Mouse (Mus musculus): ENCODE measurements around the gene Nxnl1. TPM values are rescaled to one million over a fixed set of nuclear protein-coding genes. Genes with fewer than 3 reads are reported as not detected.

The Nxnl1 gene
- polyA plus RNA-seq, 1 experiment from 2014 or later: not detected

DNA sequence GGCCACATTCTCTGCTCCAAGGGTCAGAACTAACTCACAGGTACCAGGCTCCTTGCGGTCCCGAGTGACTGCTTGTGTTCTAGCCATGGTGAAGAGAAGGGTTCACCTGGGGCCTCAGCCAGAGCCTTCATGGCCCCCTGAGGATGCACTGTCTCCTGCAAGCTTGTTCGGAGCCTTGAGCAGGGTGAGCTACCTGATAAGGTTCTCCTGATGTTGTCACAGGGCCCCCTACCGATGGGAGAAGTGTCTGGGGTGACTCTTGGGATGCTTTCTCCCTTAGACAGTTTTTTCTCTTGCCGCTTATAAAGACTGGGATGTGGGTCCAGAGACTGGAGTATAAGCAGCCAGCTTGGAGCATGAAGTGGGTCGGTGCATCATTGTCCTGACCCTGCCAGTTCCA, 30.0 kb upstream of the Nxnl1 start:
- no peak for ATAC-seq (ENCODE audit: low FRiP score, low read depth)
- H3K9me3 ChIP-seq: no peaks in the 10 kb centered on the region
- peaks cover 22% of the 10 kb centered on the region for H3K27me3 ChIP-seq (replicated peaks)
- H3K4me2 ChIP-seq (replicated peaks): 0 out of 2 replicates have a peak overlapping the region, but pooled peaks have one; percentile 26
- H3K9ac ChIP-seq: no peak overlapping the region
- H3K4me3 ChIP-seq: no peak overlapping the region
- H3K4me1 ChIP-seq: peaks cover 18% of the 10 kb centered on the region
- peaks cover 13% of the 10 kb centered on the region; the same call in 1 of the 2 replicates for H3K36me3 ChIP-seq
- WGBS: 59% methylated on average over 6 of the region's 6 CpGs
- H3K27ac ChIP-seq: no peak overlapping the region

DNA sequence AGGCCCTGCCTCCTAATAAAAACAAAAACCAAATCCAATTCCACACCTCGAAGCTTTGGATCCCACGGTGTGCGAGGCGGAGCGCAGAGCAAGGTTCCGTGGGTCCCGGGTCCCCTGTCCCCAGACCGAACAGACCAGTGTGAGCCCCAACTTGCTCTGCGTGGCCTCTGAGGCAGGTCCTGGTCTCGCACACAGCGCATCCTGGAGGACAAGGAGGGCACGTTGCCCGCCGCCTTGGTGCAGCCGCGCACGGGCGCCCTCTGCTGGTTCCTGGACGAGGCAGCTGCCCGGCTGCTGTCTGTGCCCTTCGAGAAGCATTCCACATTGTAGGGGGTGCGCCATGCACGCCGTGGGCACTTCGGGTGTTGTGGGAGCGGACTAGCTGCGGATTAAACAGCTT, 29.5 kb upstream of the Nxnl1 start:
- Histone ChIP-seq H3K27me3 (replicated peaks) (peaks cover 19% of the 10 kb centered on the region), H3K36me3 (peaks cover 13% of the 10 kb centered on the region; the same call in 1 of the 2 replicates), H3K9ac (no peak overlapping the region), H3K4me1 (peaks cover 23% of the 10 kb centered on the region), H3K4me3 (no peak overlapping the region), H3K4me2 (replicated peaks) (0 out of 2 replicates have a peak overlapping the region, but pooled peaks have one; percentile 26), H3K9me3 (no peaks in the 10 kb centered on the region), H3K27ac (no peak overlapping the region)
- 11% methylated on average over 27 of the region's 27 CpGs for WGBS
- 0 out of 2 replicates have a peak, but pooled peaks have one; percentile 1 for ATAC-seq (ENCODE audit: low FRiP score, low read depth)

DNA sequence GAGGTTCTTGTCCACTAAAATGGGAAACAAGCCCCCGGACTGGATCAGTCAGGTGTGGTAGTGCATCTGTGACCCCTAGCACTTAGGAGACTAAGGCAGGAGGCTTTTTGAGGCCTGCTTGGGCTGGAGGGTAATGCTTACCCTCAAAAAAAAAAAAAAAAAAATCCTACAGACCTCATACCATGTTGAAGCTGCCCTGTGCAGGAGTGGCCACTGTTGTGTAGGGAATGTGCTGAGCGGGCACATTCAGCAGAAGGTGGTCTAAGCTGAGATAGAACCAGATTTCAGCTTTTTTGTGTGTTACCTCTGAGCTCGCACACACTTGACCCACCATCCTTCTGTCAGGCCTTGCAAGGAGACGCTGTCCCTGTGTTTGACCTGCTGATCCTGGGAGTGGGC, 27.9 kb upstream of the Nxnl1 start:
- Histone ChIP-seq H3K9me3 (no peaks in the 10 kb centered on the region), H3K9ac (no peak overlapping the region), H3K27me3 (replicated peaks) (0 out of 2 replicates have a peak, but pooled peaks cover 4% of the 10 kb centered on the region), H3K36me3 (peaks cover 8% of the 10 kb centered on the region; the same call in 1 of the 2 replicates), H3K4me3 (no peak overlapping the region), H3K4me1 (peaks cover 29% of the 10 kb centered on the region), H3K4me2 (replicated peaks) (no peak overlapping the region), H3K27ac (no peak overlapping the region)
- ATAC-seq (ENCODE audit: low FRiP score, low read depth): no peak
- WGBS: 90% methylated on average over 4 of the region's 4 CpGs

DNA sequence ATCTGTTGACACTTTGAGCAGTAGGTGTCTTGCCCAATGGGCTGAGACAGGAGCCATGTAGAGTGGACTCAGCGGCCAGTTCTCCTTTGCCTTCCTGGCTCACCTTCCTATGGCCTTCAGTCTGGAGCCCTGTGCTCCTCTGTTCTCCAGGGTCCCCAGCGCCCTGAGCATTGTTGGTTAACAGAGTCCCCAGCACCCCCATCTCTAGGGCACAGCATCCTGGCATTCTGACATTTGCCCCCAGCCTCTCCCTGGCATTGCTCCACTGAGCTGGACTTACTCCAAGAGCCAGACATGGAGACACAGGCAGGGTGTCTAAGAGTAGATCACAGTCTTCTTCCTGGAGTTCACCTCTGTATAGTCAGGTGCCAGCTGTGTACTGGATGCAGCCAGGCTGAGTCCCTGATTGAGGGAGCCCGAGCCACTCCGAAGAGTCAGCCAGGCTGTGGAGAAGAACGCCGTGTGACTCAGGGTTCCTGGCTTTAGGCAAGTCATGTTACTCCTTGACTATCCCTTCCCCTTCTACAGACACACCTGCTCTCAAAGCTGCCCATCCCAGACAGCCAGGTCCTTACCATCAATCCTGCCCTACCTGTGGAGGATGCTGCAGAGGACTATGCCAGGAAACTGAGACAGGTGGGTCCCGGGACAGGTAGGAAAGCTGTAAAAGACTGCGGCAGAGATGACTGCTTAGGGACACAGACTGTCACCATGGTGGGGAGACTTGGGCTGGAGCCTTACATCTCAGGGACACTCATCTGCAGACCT, 27.3 kb upstream of the Nxnl1 start:
- Histone ChIP-seq H3K36me3 (peaks cover 4% of the 10 kb centered on the region; the same call in 1 of the 2 replicates), H3K4me3 (no peak overlapping the region), H3K27me3 (replicated peaks) (0 out of 2 replicates have a peak, but pooled peaks cover under 1% of the 10 kb centered on the region), H3K4me2 (replicated peaks) (peak overlapping the region; percentile 96), H3K4me1 (peaks cover 29% of the 10 kb centered on the region), H3K9ac (no peak overlapping the region), H3K27ac (no peak overlapping the region), H3K9me3 (no peaks in the 10 kb centered on the region)
- WGBS: 95% methylated on average over 8 of the region's 8 CpGs
- no peak for ATAC-seq (ENCODE audit: low FRiP score, low read depth)

DNA sequence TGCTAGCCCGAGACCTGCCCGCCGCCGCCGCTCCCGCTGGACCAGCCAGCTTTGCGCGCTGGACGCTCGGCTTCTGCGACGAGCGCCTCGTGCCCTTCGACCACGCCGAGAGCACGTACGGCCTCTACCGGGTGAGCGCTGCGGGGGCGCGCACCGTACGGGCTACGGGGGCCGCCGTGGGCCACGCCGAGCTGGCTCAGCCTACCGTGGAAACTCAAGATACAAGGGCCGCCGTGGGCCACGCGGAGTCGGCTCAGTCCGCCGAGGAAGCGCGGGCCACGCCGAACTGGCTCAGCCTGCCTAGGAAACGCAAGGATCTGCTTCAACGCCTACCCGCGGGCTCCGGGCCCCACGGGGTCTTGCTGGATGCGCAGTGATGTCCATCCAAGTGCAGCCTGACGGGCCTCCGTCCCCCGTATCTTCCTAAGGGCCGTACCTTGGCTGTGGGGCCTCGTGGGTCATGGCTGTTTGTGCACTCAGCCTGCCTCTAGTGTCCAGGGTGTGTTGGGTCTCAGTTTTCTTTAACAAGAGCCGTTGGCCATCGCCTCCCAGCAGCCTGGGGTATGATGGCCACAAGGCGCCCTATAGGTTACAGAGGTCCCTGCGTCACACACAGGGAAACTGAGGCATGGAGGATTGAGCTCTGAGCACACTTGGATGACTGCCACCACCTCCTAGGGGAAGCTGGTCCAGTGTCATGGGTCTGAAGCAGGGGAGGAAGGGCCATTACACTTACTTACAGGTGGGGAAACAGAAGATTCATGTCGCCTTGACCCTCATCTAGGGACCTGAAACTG, 26.2 kb upstream of the Nxnl1 start:
- Histone ChIP-seq H3K4me1 (peaks cover 29% of the 10 kb centered on the region), H3K36me3 (peaks cover 4% of the 10 kb centered on the region; the same call in 1 of the 2 replicates), H3K27ac (peak overlapping the region; percentile 95), H3K27me3 (replicated peaks) (no peaks in the 10 kb centered on the region), H3K9ac (peak overlapping the region; percentile 94), H3K4me2 (replicated peaks) (peak overlapping the region; percentile 96), H3K4me3 (peak overlapping the region; percentile 78), H3K9me3 (no peaks in the 10 kb centered on the region)
- peak; percentile 74 for ATAC-seq (ENCODE audit: low FRiP score, low read depth)
- WGBS: 5% methylated on average over 60 of the region's 60 CpGs

DNA sequence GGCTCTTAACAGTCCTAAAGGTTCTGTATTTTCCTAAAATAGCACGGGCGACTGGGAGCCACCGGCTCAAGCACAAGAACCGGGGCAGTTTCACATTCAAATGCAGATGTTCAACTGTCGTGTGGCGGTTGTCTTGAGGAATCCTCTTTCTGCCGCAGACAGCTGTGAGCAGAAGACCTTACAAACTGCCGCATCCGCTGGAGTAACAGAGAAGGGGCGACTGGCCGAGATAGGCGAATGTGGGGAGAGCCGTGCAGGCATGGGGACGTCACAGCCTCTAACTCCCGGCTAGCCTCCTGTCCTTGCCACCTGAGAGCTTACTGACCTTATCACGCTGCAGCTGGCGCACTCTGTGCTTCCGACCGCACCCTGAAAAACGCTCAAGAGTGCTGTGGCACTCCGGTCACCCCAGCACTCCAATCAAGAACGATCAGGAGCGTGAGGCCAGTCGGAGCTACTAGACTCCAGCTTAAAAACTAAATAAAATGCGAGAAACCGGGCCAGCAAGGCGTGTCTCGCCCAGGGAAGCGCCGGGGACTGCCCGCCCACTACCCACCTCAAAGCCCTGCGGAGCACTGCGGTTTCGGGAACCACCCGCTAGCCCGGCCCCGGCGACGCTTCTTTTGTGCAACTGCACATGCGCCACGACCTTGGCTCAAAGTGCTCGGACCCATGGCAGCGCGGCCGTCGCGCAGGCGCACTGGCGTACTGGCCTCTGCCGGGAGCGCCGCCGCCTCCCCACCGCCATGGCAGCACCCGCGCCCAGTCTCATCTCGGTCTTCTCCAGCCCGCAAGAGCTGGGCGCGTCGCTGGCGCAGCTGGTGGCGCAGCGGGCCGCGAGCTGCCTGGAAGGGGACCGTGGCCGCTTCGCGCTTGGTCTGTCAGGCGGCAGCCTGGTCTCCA, 25.3 kb upstream of the Nxnl1 start, which contains the start of gene Pgls:
TSS of gene Pgls (plus strand) at position 706 of the 903 bp plus-strand sequence.
- peaks cover 29% of the 10 kb centered on the region for H3K4me1 ChIP-seq

DNA sequence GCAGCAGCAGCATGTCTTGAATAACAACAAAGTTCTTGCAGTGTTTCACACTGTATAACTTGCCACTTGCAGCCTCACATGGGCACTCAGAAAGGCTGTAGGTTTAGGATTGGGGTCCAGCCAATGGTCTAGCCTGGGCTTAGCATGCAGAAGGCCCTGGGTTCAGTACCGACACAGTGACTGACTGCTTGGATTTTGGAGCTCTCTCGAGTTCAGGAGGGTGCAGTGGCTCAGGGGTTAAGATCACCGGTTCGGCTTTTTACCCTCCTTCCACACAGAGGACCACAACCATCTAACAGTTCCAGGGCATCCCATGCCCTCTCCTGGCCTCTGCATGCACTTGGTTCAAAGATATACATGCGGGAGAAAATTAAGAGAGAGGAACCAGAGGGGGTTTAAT, 24.6 kb upstream of the Nxnl1 start:
- WGBS: 37% methylated on average over 5 of the region's 5 CpGs
- no peak overlapping the region for H3K27ac ChIP-seq

More for the DNA sequence above, 25.3 kb upstream of the Nxnl1 start, which contains the start of gene Pgls:
- no peaks in the 10 kb centered on the region for H3K27me3 ChIP-seq (replicated peaks)
- H3K27ac ChIP-seq: peak within 1 kb of the TSS; percentile 95
- peak within 1 kb of the TSS; percentile 78 for H3K4me3 ChIP-seq
- WGBS: under 1% methylated on average over 71 of the region's 71 CpGs
- H3K4me2 ChIP-seq (replicated peaks): peak within 1 kb of the TSS; percentile 96
- H3K9ac ChIP-seq: peak within 1 kb of the TSS; percentile 94
- ATAC-seq (ENCODE audit: low FRiP score, low read depth): peak; percentile 89
- H3K9me3 ChIP-seq: no peaks in the 10 kb centered on the region
- peaks cover 13% of the 10 kb centered on the region; the same call in 1 of the 2 replicates for H3K36me3 ChIP-seq

DNA sequence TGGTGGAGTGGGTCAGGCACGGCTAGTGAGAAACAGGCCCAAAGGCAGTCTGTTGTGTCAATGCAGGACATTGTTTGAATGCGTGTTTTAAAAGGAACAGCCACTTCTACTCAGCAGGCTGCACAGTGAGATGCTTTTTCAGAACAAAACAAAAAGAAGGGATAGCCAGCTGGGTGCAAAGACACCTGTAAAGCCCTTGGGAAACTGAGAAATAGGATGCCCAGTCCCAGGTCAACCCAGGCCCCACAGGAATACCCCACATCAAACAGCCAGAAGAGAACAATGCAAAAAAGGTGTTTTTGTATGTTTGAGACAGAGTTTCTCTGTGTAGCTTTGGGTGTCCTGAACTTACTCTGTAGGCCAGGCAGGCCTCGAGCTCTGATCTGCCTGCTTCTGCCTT, 22.4 kb upstream of the Nxnl1 start:
- H3K27me3 ChIP-seq (replicated peaks): no peaks in the 10 kb centered on the region
- ATAC-seq (ENCODE audit: low FRiP score, low read depth): no peak
- no peak overlapping the region for H3K27ac ChIP-seq
- peaks cover 26% of the 10 kb centered on the region for H3K4me1 ChIP-seq
- H3K36me3 ChIP-seq: peaks cover 35% of the 10 kb centered on the region
- no peak overlapping the region for H3K9ac ChIP-seq
- 73% methylated on average over 3 of the region's 3 CpGs for WGBS
- no peaks in the 10 kb centered on the region for H3K9me3 ChIP-seq
- no peak overlapping the region for H3K4me3 ChIP-seq
- no peak overlapping the region for H3K4me2 ChIP-seq (replicated peaks)

More for the DNA sequence above, 24.6 kb upstream of the Nxnl1 start:
- no peak for ATAC-seq (ENCODE audit: low FRiP score, low read depth)
- Histone ChIP-seq H3K4me2 (replicated peaks) (peak overlapping the region; percentile 96), H3K27me3 (replicated peaks) (no peaks in the 10 kb centered on the region), H3K36me3 (peaks cover 17% of the 10 kb centered on the region; the same call in 1 of the 2 replicates), H3K4me1 (peaks cover 29% of the 10 kb centered on the region), H3K9ac (peak overlapping the region; percentile 94), H3K4me3 (peak overlapping the region; percentile 78), H3K9me3 (no peaks in the 10 kb centered on the region)

DNA sequence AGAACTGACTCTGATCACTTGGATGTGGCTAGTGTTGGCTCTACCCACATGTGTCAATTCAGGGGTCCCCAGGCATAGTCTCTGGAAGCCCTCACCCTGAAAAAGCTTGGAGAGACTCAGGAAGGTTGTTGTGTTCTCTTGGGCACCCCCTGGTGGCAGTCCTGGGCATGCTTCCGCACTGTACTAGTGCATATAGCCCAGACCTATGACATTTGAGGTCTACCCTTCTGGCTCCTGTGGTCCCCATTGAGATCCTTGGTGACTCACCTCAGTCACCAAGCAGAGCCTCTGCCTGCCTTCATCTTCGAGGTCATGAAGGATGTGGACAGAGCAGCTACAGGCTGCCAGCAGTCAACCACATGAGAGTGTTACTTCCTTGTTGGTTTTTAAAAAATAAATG, 20.5 kb upstream of the Nxnl1 start:
- Histone ChIP-seq H3K4me2 (replicated peaks) (no peak overlapping the region), H3K4me1 (peaks cover 13% of the 10 kb centered on the region), H3K36me3 (peaks cover 35% of the 10 kb centered on the region), H3K27ac (no peak overlapping the region), H3K9ac (no peak overlapping the region), H3K4me3 (no peak overlapping the region), H3K27me3 (replicated peaks) (no peaks in the 10 kb centered on the region), H3K9me3 (no peaks in the 10 kb centered on the region)
- 89% methylated on average over 2 of the region's 2 CpGs for WGBS
- ATAC-seq (ENCODE audit: low FRiP score, low read depth): peak; percentile 21; the same call in 1 of the 2 replicates

DNA sequence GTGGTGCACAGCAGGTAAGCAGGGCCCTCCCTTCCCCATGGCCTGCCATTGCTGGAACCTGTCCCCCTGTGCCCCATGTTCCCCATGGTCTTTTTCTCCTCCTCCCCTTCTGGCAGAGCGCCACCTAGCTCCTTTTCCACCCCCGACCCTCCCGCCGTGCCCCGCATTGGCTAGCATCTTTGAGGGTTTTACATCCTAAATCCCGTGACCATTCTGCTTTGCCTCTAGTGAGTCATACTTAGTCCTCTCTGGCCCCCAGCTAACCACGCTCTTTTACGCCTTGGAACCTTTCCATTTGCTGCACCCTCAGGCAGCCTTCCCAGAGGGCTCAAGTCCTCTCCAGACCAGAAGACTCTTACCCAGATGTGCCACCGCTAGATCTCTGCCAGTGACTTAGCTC, 13.8 kb upstream of the Nxnl1 start:
- WGBS: 36% methylated on average over 9 of the region's 9 CpGs
- Histone ChIP-seq H3K9ac (no peak overlapping the region), H3K4me1 (no peaks in the 10 kb centered on the region), H3K36me3 (peaks cover 30% of the 10 kb centered on the region), H3K4me3 (no peak overlapping the region), H3K27ac (no peak overlapping the region), H3K4me2 (replicated peaks) (no peak overlapping the region), H3K9me3 (no peaks in the 10 kb centered on the region), H3K27me3 (replicated peaks) (no peaks in the 10 kb centered on the region)
- no peak for ATAC-seq (ENCODE audit: low FRiP score, low read depth)

DNA sequence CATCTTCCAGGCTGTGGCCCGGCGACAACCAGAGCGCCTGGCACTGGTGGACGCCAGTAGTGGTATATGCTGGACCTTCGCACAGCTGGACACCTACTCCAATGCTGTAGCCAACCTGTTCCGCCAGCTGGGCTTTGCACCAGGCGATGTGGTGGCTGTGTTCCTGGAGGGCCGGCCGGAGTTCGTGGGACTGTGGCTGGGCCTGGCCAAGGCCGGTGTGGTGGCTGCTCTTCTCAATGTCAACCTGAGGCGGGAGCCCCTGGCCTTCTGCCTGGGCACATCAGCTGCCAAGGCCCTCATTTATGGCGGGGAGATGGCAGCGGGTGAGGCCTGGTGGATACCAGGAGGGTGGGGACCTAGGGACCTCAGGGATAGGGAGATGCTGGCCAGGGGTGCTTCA, 13.1 kb upstream of the Nxnl1 start:
- 89% methylated on average over 14 of the region's 14 CpGs for WGBS

More for the DNA sequence above, 13.1 kb upstream of the Nxnl1 start:
- H3K4me1 ChIP-seq: no peaks in the 10 kb centered on the region
- peaks cover 22% of the 10 kb centered on the region for H3K36me3 ChIP-seq
- H3K4me3 ChIP-seq: no peak overlapping the region
- no peak for ATAC-seq (ENCODE audit: low FRiP score, low read depth)
- no peaks in the 10 kb centered on the region for H3K9me3 ChIP-seq
- no peak overlapping the region for H3K27ac ChIP-seq
- no peaks in the 10 kb centered on the region for H3K27me3 ChIP-seq (replicated peaks)
- no peak overlapping the region for H3K4me2 ChIP-seq (replicated peaks)
- no peak overlapping the region for H3K9ac ChIP-seq

All from neural tube, embryonic 12.5 days (tissue).